In the genomic region with DNA sequence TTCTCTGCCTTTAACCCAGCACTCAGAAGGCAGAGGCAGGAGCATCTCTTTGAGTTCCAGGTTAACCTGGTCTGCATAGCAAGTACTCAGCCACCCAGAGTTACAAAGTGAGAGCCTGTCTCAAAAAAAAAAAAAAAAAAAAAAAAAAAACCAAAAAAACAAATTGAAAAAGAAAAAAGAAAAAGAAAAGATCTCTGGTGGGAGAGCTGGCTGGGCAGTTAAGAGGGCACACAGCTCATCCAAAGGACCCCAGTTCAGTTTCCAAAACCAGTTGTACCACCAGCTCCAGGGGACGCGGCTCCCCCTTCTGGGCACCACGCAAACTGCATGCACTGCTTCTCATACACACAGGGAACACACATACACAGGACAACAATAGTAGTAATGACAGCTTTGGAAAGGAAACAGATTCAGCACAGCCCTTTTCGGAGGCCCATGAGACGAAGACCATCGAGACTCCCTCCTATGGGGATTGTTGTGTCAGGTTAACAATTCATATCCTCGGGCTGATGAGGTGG, we compare ENCODE assay signal across 12 mouse cellular contexts. TPM values are rescaled to one million over a fixed set of nuclear protein-coding genes. Genes with fewer than 3 reads are reported as not detected.
A peak's percentile ranks its signal among the peaks of the same experiment; 100 is the strongest.
DNase-seq lines count a peak whose midpoint lies in the region; ATAC-seq and TF ChIP-seq lines count a peak whose summit lies in the region.
"Had no signal": no experiment of that assay in that cellular context is flagged by ENCODE, and none has a peak within 500 bp of the region (broad histone marks: within the 10 kb centered on the region; RNA-seq: fewer than 3 reads in every experiment).

No protein-coding gene starts in this region.

- DNase-seq in kidney, adult 2 months, result peak; percentile 21
- no peak for DNase-seq in kidney, adult 9 months
- no peak for DNase-seq in testis, postnatal 10 days (ENCODE audit: low spot score)
- peak; percentile 73 for DNase-seq in thymus, postnatal 4 days
- DNase-seq in adrenal gland, postnatal 10 days, result no peak

- peaks cover 2% of the 10 kb centered on the region; the same call in 1 of the 2 replicates for H3K27me3 ChIP-seq in kidney, adult 2 months (replicated peaks; ENCODE audit: control insufficient read depth, insufficient read depth, low read length)
- peaks cover 4% of the 10 kb centered on the region for H3K27me3 ChIP-seq in testis, adult 2 months (ENCODE audit: control insufficient read depth, insufficient read depth, low read length)

- peak; percentile 44 for TF ChIP-seq CTCF in kidney, adult 2 months (conservative IDR thresholded peaks at IDR 0.05; ENCODE audit: insufficient read depth, insufficient read length, low read depth, low read length)
- TF ChIP-seq CTCF in testis, adult 2 months (IDR thresholded peaks at IDR 0.05; ENCODE audit: control insufficient read depth, insufficient read depth, insufficient replicate concordance, low read depth, low read length), result peak; percentile 78; the same call in 1 of the 2 replicates

- WGBS in kidney, adult 2 months, result 81% methylated on average over 7 of the region's 7 CpGs

- H3K4me1 ChIP-seq in kidney, adult 2 months (ENCODE audit: control insufficient read depth, insufficient read depth, low read length), result no peaks in the 10 kb centered on the region
- H3K4me1 ChIP-seq in testis, adult 2 months (ENCODE audit: control insufficient read depth, insufficient read depth, low read length), result peaks cover 13% of the 10 kb centered on the region

- no peaks in the 10 kb centered on the region for H3K36me3 ChIP-seq in kidney, adult 2 months (ENCODE audit: control insufficient read depth, insufficient read depth, low read length)
- no peaks in the 10 kb centered on the region for H3K36me3 ChIP-seq in testis, adult 2 months (ENCODE audit: control insufficient read depth, insufficient read depth, low read length)
- H3K36me3 ChIP-seq: embryonic facial prominence, embryonic 10.5 days; lung, embryonic 15.5 days had no signal

- H3K27ac ChIP-seq in kidney, adult 2 months (ENCODE audit: insufficient read depth, low read depth, low read length), result no peak overlapping the region
- no peak overlapping the region for H3K27ac ChIP-seq in testis, adult 2 months (ENCODE audit: control insufficient read depth, insufficient read depth, low read depth, low read length)
- H3K27ac ChIP-seq: embryonic facial prominence, embryonic 10.5 days; heart, embryonic 10.5 days; hindbrain, embryonic 14.5 days; lung, embryonic 15.5 days had no signal

- TF ChIP-seq POLR2A in kidney, adult 2 months (IDR thresholded peaks at IDR 0.05; ENCODE audit: low read depth, low read length), result no peak
- no peak for TF ChIP-seq POLR2A in testis, adult 2 months (IDR thresholded peaks at IDR 0.05; ENCODE audit: control insufficient read depth, low read depth, low read length)

- H3K4me3 ChIP-seq in kidney, adult 2 months (ENCODE audit: insufficient read depth, low read depth, low read length), result no peak overlapping the region
- H3K4me3 ChIP-seq in testis, adult 2 months (ENCODE audit: control insufficient read depth, low read depth, low read length), result no peak overlapping the region
- H3K4me3 ChIP-seq: embryonic facial prominence, embryonic 10.5 days; heart, embryonic 10.5 days; lung, embryonic 15.5 days had no signal

- ATAC-seq in common myeloid progenitor, adult 5-6 weeks (replicated peaks; ENCODE audit: low read depth, poor library complexity, severe bottlenecking), result peak; percentile 43; the same call in 1 of the 2 replicates
- no peak for ATAC-seq in megakaryocyte, adult 5-6 weeks (ENCODE audit: poor library complexity, severe bottlenecking)

RNA-seq across cellular contexts. Expression of gene Onecut3, which starts 7.7 kb away (rescaled TPM):
- 0.03 TPM in 1 of 2 replicates, not detected in the other for polyA plus RNA-seq in kidney, adult 2 months (2012; rRNA removed)
- 0.43 and 0.52 TPM in 2 replicates for polyA plus RNA-seq in testis, adult 2 months (2012; rRNA removed)
- not detected in 2 replicates for total RNA-seq in common myeloid progenitor, adult 5-6 weeks (2017)
- total RNA-seq in adrenal gland, postnatal 10 days (2021), result not detected
- total RNA-seq in megakaryocyte, adult 5-6 weeks (2015), result not detected in 2 replicates
- not detected in 2 replicates for total RNA-seq in megakaryocyte, adult 5-6 weeks (2017)
- polyA plus RNA-seq: lung, embryonic 15.5 days had no signal

RNA-seq across cellular contexts. Expression of gene Atp8b3, which starts 52.0 kb away (rescaled TPM):
- 0.17 and 0.46 TPM in 2 replicates for polyA plus RNA-seq in kidney, adult 2 months (2012; rRNA removed)
- polyA plus RNA-seq in testis, adult 2 months (2012; rRNA removed), result 1,123 and 1,230 TPM in 2 replicates
- not detected in 2 replicates for total RNA-seq in common myeloid progenitor, adult 5-6 weeks (2017)
- total RNA-seq in adrenal gland, postnatal 10 days (2021), result under 1 TPM; 0.27 to 0.36 TPM
- total RNA-seq in megakaryocyte, adult 5-6 weeks (2015), result not detected in 2 replicates
- total RNA-seq in megakaryocyte, adult 5-6 weeks (2017), result not detected in 2 replicates

RNA-seq across cellular contexts. Expression of gene Tcf3, which starts 53.5 kb away (rescaled TPM):
- polyA plus RNA-seq in kidney, adult 2 months (2012; rRNA removed), result 33.3 and 38.6 TPM in 2 replicates
- polyA plus RNA-seq in testis, adult 2 months (2012; rRNA removed), result 13.4 and 14.9 TPM in 2 replicates
- 67.2 and 80.0 TPM in 2 replicates for total RNA-seq in common myeloid progenitor, adult 5-6 weeks (2017)
- total RNA-seq in adrenal gland, postnatal 10 days (2021), result 10 to 100 TPM; 58.1 to 77.1 TPM
- total RNA-seq in megakaryocyte, adult 5-6 weeks (2015), result 17.2 and 20.3 TPM in 2 replicates
- total RNA-seq in megakaryocyte, adult 5-6 weeks (2017), result 22.4 and 24.2 TPM in 2 replicates

Comparison
In these comparisons a context has a peak if more than half of its experiments do, and no peak if none do; other contexts are left out.
1. DNase-seq: peak in kidney, adult 2 months (single experiment) and thymus, postnatal 4 days (single experiment); none in kidney, adult 9 months (single experiment), testis, postnatal 10 days (single experiment) and adrenal gland, postnatal 10 days (single experiment).